Mouse (Mus musculus) embryonic facial prominence, embryonic 11.5 days (tissue): ENCODE measurements around the gene Scn4b. TPM values are rescaled to one million over a fixed set of nuclear protein-coding genes. Genes with fewer than 3 reads are reported as not detected.

Experiments
- ATAC-seq: fragments of 200-750 bp; cut with Nextera tagmentation; replicated peaks from 2 replicates; pipeline ENCODE4 v1.8.0; 2017; ENCODE audit warnings: low read depth; ENCODE audit not compliant: insufficient number of reproducible peaks, low FRiP score, low TSS enrichment
- DNase-seq: peaks from one replicate; pipeline ENCODE4 v3.0.0-alpha.2; 2015; ENCODE audit warnings: low spot score
- H3K27ac ChIP-seq: fragments of 300-500 bp; sonication (generic); replicated peaks from 2 replicates; pipeline ENCODE4 v1.5.1; 2014; ENCODE audit warnings: mild to moderate bottlenecking, low read depth, low read length, control low read depth
- H3K27me3 ChIP-seq: fragments of 300-500 bp; sonication (generic); 2 replicates; pipeline ENCODE4 v1.6.1; 2014; ENCODE audit warnings: mild to moderate bottlenecking, low read length, moderate library complexity, mixed read lengths; ENCODE audit not compliant: control insufficient read depth, insufficient read depth
- H3K36me3 ChIP-seq: fragments of 300-500 bp; sonication (generic); replicated peaks from 2 replicates; pipeline ENCODE4 v1.6.1; 2014; ENCODE audit warnings: low read depth, mild to moderate bottlenecking, low read length, moderate library complexity, mixed read lengths; ENCODE audit not compliant: control insufficient read depth, insufficient read depth
- H3K4me1 ChIP-seq: fragments of 300-500 bp; sonication (generic); 2 replicates; pipeline ENCODE4 v1.6.1; 2014; ENCODE audit warnings: low read length, mixed read lengths; ENCODE audit not compliant: control insufficient read depth, insufficient read depth
- H3K4me2 ChIP-seq: fragments of 300-500 bp; sonication (generic); 2 replicates; pipeline ENCODE4 v1.6.1; 2014; ENCODE audit warnings: low read depth, mild to moderate bottlenecking, control low read depth, low read length, moderate library complexity
- H3K4me3 ChIP-seq: fragments of 300-500 bp; sonication (generic); 2 replicates; pipeline ENCODE4 v1.5.1; 2014; ENCODE audit warnings: low read depth, low read length, control low read depth
- H3K9ac ChIP-seq: fragments of 300-500 bp; sonication (generic); replicated peaks from 2 replicates; pipeline ENCODE4 v1.6.1; 2014; ENCODE audit warnings: mild to moderate bottlenecking, control low read depth, low read length
- H3K9me3 ChIP-seq: fragments of 300-500 bp; sonication (generic); replicated peaks from 2 replicates; pipeline ENCODE4 v1.6.1; 2016; ENCODE audit warnings: mild to moderate bottlenecking, low read length, inconsistent platforms, mixed read lengths; ENCODE audit not compliant: control insufficient read depth
- WGBS: fragments of 180-500 bp; shearing (Covaris S2); extraction: QIAGEN DNeasy Blood & Tissue Kit; methylation state at CpG from one replicate; pipeline ENCODE4 v1.1.7; 2014; 5-methylcytosine and 5-hydroxymethylcytosine counted together
- polyA plus RNA-seq: library from polyadenylated mRNA; unstranded; fragments of >200 nt; fragmentation: Nextera tagmentation; extraction: Ambion mirVana; gene quantifications from 2 replicates; pipeline ENCODE4 v1.2.1, GENCODE M21; 2014

Gene Scn4b
- 0.04 and 0.21 TPM in 2 replicates for polyA plus RNA-seq

DNA sequence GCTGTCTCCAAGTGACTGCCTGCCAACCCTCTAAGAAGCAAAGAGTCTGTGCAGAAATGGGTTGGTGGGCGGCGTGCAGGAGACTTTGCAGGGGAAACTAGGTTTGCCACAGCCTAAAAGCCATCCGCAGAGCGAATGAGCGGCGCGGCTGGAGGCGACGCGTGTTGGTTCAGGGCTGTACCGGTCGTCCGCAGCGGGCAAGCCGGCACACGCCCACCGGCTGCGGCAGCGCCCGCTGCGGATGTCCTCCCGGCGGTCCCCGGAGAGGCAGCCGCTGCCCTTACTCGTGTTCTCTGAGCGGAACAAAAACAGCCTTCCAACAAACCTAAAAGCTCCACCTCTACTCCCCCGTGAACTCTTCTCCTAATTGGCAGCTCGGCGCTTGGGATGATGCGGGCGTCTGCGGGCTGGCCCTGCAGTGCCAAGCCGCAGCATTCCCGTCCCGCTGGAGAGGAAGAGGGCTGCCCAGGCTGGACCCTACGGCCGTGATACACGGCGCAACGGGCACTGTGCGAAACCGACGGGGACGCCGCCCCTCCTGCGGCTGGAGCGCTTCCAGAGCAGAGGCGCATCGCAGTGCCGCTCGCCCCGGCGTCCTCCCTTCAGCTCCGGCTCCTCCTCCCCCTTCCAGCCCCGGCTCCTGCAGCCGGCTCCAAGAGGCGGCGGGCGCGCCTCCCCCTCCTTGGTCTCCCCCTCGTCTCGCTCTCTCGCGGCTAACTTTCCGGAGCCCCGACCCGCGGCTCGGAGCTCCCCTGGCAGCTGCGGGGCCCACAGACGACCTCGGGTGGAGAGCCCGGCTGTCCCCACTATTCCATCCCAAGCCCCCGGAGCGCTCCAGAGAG lies at the start of gene Scn4b:
TSS of gene Scn4b (plus strand) at position 205 of the 842 bp plus-strand sequence.
- H3K27me3 ChIP-seq, result peaks cover 39% of the 10 kb centered on the region
- WGBS, result under 1% methylated on average over 74 of the region's 76 CpGs
- peaks cover 6% of the 10 kb centered on the region for H3K4me1 ChIP-seq

DNA sequence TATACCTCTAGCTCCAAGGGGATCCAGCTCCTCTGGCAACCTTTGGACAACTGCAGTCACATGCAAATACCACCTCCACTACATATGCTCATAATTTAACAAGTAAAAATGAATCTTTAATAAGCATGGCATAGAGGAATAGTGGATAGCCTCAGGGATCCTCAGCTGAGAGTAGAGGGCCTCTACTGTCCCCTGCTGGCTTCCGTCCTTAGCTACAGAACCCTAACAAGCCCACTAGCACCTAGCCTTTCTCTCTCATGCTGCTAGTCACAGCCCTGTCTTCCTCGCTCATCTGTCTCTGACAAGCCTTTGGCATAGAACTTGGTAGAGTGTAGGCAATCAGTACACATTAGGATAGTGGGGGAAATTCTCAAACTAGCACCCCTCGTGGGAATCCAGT lies 47.4 kb upstream of the Scn4b start:
- Histone ChIP-seq H3K9ac (no peak overlapping the region), H3K4me2 (no peak overlapping the region), H3K36me3 (no peaks in the 10 kb centered on the region), H3K4me3 (no peak overlapping the region), H3K27ac (no peak overlapping the region), H3K4me1 (no peaks in the 10 kb centered on the region), H3K27me3 (no peaks in the 10 kb centered on the region), H3K9me3 (no peaks in the 10 kb centered on the region)
- 67% methylated on average over 3 of the region's 3 CpGs for WGBS
- ATAC-seq (no peak), DNase-seq (no peak)

More for the DNA sequence above, at the start of gene Scn4b:
- Histone ChIP-seq H3K4me2 (peak within 1 kb of the TSS; percentile 97), H3K9ac (peak within 1 kb of the TSS; percentile 44), H3K9me3 (no peaks in the 10 kb centered on the region), H3K36me3 (no peaks in the 10 kb centered on the region), H3K4me3 (peak within 1 kb of the TSS; percentile 49), H3K27ac (no peak within 1 kb of the TSS)
- DNase-seq, result peak; percentile 64
- 0 out of 2 replicates have a peak, but pooled peaks have one; percentile 31 for ATAC-seq

DNA sequence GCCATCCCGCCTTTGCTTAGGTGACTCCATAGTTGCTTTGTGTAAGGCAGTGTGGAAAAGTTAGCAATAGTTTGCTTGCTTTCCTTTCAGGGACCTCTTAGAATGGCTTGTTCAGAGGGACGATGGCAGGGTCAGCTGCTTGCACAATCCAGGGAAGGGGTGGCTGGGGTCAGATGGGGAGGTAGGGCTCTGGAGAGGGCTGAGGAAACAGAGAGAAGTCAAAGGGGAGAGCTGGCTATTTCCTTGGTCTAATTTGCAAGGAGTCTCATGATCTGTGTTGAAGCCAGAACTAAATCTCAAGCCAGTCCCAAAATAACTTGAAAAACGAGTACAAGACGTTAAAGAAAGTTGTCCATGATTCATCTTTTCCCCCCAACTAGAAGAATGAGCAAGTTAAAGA lies 45.6 kb upstream of the Scn4b start:
- H3K9ac ChIP-seq, result no peak overlapping the region

DNA sequence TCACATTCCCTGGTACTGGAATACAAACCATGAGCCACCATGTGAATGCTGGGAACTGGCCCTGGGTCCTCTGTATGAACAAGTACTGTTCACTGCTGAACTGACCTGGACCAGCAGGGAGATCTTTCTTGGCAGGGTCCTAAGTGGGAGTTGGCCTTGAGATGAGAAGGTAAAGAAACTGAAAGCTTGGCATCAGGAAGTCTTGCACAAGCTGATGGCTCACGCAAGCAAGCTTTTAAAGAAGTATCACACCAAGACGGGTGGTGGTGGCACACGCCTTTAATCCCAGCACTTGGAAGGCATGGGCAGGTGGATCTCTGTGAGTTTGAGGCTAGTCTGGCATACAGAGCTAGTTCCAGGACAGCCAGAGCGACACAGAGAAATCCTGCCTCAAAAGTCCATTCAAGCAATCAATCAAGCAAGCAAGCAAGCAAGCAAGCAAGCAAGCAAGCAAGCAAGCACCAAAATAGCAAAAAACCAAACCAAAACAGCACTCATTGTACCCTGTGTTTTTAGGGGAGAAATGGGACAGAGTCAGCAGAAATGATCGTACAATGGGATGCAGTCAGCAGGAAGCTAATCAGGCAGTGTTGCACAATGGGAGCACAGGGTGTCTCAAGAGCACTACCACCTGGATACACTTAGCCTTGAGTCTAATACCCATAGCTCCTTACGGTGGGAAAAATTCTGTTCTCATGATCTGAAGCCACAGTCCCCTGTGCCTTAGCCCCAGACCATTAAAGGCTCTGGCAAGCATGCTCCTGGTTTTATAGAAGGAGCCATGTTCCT lies 42.9 kb upstream of the Scn4b start:
- Histone ChIP-seq H3K27ac (no peak overlapping the region), H3K4me1 (no peaks in the 10 kb centered on the region), H3K9me3 (no peaks in the 10 kb centered on the region), H3K4me2 (no peak overlapping the region), H3K36me3 (no peaks in the 10 kb centered on the region), H3K9ac (no peak overlapping the region), H3K4me3 (no peak overlapping the region), H3K27me3 (no peaks in the 10 kb centered on the region)
- no peak for ATAC-seq
- no peak for DNase-seq
- 82% methylated on average over 6 of the region's 6 CpGs for WGBS

More for the DNA sequence above, 45.6 kb upstream of the Scn4b start:
- Histone ChIP-seq H3K9me3 (no peaks in the 10 kb centered on the region), H3K27me3 (no peaks in the 10 kb centered on the region), H3K4me1 (no peaks in the 10 kb centered on the region), H3K27ac (no peak overlapping the region), H3K4me3 (no peak overlapping the region), H3K36me3 (no peaks in the 10 kb centered on the region), H3K4me2 (no peak overlapping the region)
- ATAC-seq, result no peak
- WGBS, result 65% methylated on average over 4 of the region's 4 CpGs
- DNase-seq, result no peak

DNA sequence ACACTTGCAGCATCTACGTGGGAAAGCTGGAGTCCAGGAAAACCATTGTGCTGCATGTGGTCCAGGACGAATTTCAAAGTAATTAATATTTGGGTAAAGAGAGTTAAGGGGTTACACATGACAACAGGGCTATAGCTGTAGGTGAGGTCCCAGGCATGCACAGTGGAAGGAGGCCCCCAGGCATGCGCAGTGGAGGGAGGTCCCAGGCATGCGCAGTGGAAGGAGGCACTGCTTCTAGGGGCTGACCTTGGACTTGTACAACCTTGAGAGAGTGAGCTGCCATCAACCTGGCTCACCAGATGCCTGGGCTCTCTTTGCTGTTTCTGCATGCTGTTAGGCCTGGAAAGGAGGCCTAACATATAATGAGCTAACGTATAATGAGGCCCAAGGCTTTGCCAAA lies 40.3 kb upstream of the Scn4b start:
- H3K27ac ChIP-seq, result no peak overlapping the region
- no peaks in the 10 kb centered on the region for H3K9me3 ChIP-seq
- H3K27me3 ChIP-seq, result no peaks in the 10 kb centered on the region
- DNase-seq (no peak), ATAC-seq (no peak)
- no peaks in the 10 kb centered on the region for H3K36me3 ChIP-seq
- H3K9ac ChIP-seq, result no peak overlapping the region
- no peak overlapping the region for H3K4me2 ChIP-seq
- no peak overlapping the region for H3K4me3 ChIP-seq
- H3K4me1 ChIP-seq, result no peaks in the 10 kb centered on the region
- 83% methylated on average over 5 of the region's 5 CpGs for WGBS

DNA sequence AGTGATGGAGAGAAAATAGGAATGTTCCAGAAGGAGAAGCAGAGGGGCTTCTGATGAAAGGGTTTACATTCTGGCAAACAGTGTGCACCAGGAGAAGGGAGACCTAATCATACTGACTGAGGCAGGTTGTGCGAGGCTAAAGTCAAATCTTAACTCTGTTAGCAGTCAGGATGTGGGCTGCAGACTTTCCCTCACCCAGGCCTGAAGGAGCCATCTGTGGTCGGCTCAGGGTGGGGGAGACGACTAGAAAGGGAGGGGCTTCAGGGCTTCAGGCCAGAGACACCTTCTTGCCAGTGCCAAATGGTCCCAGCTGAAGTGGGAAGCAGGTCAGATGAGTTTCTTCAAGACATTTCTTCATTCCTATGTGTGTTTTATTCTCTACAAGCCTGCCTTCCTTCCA lies 39.8 kb upstream of the Scn4b start:
- 65% methylated on average over 3 of the region's 3 CpGs for WGBS
- no peak for ATAC-seq
- DNase-seq, result no peak
- no peak overlapping the region for H3K4me2 ChIP-seq
- H3K4me3 ChIP-seq, result no peak overlapping the region
- no peak overlapping the region for H3K27ac ChIP-seq
- H3K9ac ChIP-seq, result no peak overlapping the region
- H3K27me3 ChIP-seq, result no peaks in the 10 kb centered on the region
- no peaks in the 10 kb centered on the region for H3K9me3 ChIP-seq
- no peaks in the 10 kb centered on the region for H3K4me1 ChIP-seq
- no peaks in the 10 kb centered on the region for H3K36me3 ChIP-seq

DNA sequence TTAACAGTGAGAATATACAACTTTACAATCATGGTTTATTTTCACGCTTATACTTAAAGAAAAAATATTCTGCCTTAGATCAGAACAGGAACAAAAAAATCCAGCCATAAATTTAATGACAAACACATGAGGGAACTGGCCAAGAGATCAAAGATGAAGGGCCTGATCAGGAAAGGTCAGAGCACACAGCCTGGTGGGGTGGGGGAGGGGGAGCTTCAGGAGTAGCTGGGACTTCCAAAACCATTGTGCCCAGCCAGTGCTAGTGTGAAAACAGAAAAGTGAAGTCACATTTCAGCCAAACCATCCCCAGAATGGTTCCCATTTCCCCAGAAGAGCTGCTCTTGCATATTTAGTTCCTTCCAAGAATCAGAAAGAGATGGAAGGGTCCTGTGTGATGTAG lies 35.7 kb upstream of the Scn4b start:
- no peak overlapping the region for H3K9ac ChIP-seq
- no peaks in the 10 kb centered on the region for H3K4me1 ChIP-seq
- H3K27ac ChIP-seq, result no peak overlapping the region
- no peaks in the 10 kb centered on the region for H3K9me3 ChIP-seq
- 58% methylated on average over 1 of the region's 1 CpGs for WGBS
- no peaks in the 10 kb centered on the region for H3K36me3 ChIP-seq
- H3K27me3 ChIP-seq, result no peaks in the 10 kb centered on the region
- DNase-seq (peak; percentile 22), ATAC-seq (no peak)
- H3K4me2 ChIP-seq, result no peak overlapping the region
- H3K4me3 ChIP-seq, result no peak overlapping the region
